Mouse (Mus musculus) E14TG2a.4 (cell line): ENCODE results near the gene Gpc6.

Source experiments
- CTCF ChIP-seq: conservative IDR thresholded peaks from 2 replicates; pipeline ENCODE4 v1.5.1; 2014; ENCODE audit warnings: low read length
- NANOG ChIP-seq: IDR thresholded peaks from 2 replicates; pipeline ENCODE4 v1.6.1; 2014; ENCODE audit warnings: borderline replicate concordance, low read length, mixed read lengths
- POU5F1 ChIP-seq: IDR thresholded peaks from 2 replicates; pipeline ENCODE4 v1.6.1; 2014; ENCODE audit warnings: low read length, borderline replicate concordance

DNA sequence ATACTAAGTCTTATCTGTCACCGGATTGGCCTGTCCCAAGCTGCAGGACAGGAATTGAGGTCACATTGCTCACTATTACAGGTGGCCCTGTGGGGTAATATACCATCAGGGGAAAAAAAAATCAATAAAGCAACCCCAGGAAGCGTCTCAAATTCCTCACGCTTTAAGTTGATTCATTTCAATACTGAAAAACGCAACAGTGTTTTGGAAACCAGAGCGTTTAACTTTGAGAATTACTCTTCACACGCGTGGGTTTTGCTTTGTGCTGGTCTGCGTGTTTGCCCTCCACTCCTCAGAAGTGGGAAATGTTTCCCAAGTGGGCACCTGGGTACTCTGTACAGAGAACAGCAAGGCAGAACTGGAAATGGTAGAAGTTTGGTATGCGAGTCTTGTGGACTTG is 13.6 kb downstream of the Gpc6 start:
- TF ChIP-seq POU5F1, result no peak
- TF ChIP-seq CTCF, result no peak
- TF ChIP-seq NANOG, result no peak
